Mouse (Mus musculus) megakaryocyte, embryonic 14.5 days (primary cell): Measurements from ENCODE around the gene Phka2. TPM values are rescaled to one million over a fixed set of nuclear protein-coding genes. Genes with fewer than 3 reads are reported as not detected.

Experiments used
- H3K27me3 ChIP-seq: replicated peaks from 2 replicates; pipeline ENCODE3; 2012; ENCODE audit warnings: inconsistent platforms
- H3K36me3 ChIP-seq: replicated peaks from 2 replicates; pipeline ENCODE3; 2012; ENCODE audit warnings: low read length, inconsistent platforms, mixed read lengths
- H3K4me1 ChIP-seq: 2 replicates; pipeline ENCODE4 v1.6.1; 2012; ENCODE audit warnings: inconsistent platforms
- H3K4me3 ChIP-seq: replicated peaks from 2 replicates; pipeline ENCODE3; 2012; ENCODE audit warnings: moderate library complexity, mild to moderate bottlenecking, inconsistent platforms
- H3K9me3 ChIP-seq: 2 replicates; pipeline ENCODE4 v1.6.1; 2012; ENCODE audit warnings: inconsistent platforms
- FLI1 ChIP-seq: IDR thresholded peaks from 2 replicates; pipeline ENCODE4 v1.6.1; 2012; ENCODE audit warnings: low read length, inconsistent platforms, mixed read lengths
- GATA1 ChIP-seq: IDR thresholded peaks from 3 replicates; pipeline ENCODE4 v1.6.1; 2012; ENCODE audit warnings: mixed read lengths, low read length, inconsistent platforms, borderline replicate concordance
- polyA plus RNA-seq: library from polyadenylated mRNA; stranded (reverse); fragments of >175 nt; gene quantifications from 2 replicates; pipeline ENCODE4 v1.2.3, GENCODE M21; 2012; ENCODE audit warnings: low replicate concordance; ENCODE audit not compliant: insufficient read depth

The Phka2 gene
- polyA plus RNA-seq, 1 experiment = 5.5 TPM

GRCm38 (mm10) chrX:160510197-160510596 lies 8.2 kb downstream of the Phka2 start:
- Histone ChIP-seq H3K9me3 (no peaks in the 10 kb centered on the region), H3K27me3 (no peaks in the 10 kb centered on the region), H3K4me3 (no peak overlapping the region), H3K4me1 (peaks cover 33% of the 10 kb centered on the region), H3K36me3 (peaks cover 12% of the 10 kb centered on the region)
- TF ChIP-seq GATA1 = no peak
- no peak for TF ChIP-seq FLI1

GRCm38 (mm10) chrX:160516027-160516426 lies 14.1 kb downstream of the Phka2 start:
- Histone ChIP-seq H3K4me1 (peaks cover 37% of the 10 kb centered on the region), H3K9me3 (no peaks in the 10 kb centered on the region), H3K27me3 (no peaks in the 10 kb centered on the region), H3K36me3 (peaks cover 4% of the 10 kb centered on the region), H3K4me3 (no peak overlapping the region)
- TF ChIP-seq FLI1 (no peak), GATA1 (no peak)

DNA sequence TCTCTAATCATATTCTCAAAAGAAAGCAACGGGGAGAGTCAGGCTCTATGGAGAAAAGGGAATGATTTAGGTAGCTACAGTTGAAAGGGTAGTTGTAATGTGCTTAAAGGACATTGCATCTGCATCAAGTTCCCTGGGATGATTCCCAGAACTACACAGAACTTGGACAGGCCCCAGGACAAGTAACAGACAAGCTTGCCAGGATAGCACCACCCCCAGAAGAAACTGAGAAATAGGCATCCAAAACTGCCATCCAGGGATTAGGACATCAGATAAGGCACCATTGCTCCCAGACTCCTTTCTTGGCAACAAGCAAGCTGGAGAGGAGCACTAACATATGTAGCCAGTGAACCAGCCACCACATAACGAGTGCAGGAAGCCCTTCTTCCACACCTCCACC lies 40.8 kb downstream of the Phka2 start:
- TF ChIP-seq GATA1 = no peak
- TF ChIP-seq FLI1 = no peak
- peaks cover 63% of the 10 kb centered on the region for H3K36me3 ChIP-seq
- H3K9me3 ChIP-seq = no peaks in the 10 kb centered on the region
- H3K4me3 ChIP-seq = no peak overlapping the region
- no peaks in the 10 kb centered on the region for H3K4me1 ChIP-seq
- H3K27me3 ChIP-seq = no peaks in the 10 kb centered on the region

- H3K36me3 ChIP-seq = peaks cover 85% of the 10 kb centered on the region
- H3K27me3 ChIP-seq = peaks cover 5% of the 10 kb centered on the region
- H3K4me1 ChIP-seq = no peaks in the 10 kb centered on the region
- H3K9me3 ChIP-seq = no peaks in the 10 kb centered on the region
- no peak overlapping the region for H3K4me3 ChIP-seq
- TF ChIP-seq GATA1 = no peak
- no peak for TF ChIP-seq FLI1
These were observed 46.9 kb downstream of the Phka2 start for GRCm38 (mm10) chrX:160548875-160549274.

DNA sequence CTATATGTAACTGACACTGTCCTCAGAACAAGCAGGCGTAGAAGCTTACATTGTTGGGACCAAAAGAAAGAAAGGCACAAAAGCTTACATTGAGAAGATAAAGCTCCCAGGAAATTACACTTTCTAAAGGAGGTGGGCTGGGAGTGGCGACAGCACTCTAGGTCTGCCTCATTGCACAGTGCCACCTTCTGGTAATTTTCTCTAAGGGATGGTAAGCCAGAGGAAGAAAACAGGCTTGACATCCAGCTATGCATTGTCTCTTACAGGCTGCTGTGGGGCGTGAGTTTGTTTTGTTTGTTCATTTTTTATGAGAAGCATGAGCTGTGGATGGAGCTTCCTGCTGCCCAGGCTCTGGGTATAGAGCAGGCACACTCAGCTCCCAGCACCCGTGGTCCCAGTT lies 50.1 kb downstream of the Phka2 start:
- H3K9me3 ChIP-seq = no peaks in the 10 kb centered on the region
- H3K4me3 ChIP-seq = no peak overlapping the region
- peaks cover 11% of the 10 kb centered on the region for H3K27me3 ChIP-seq
- no peaks in the 10 kb centered on the region for H3K4me1 ChIP-seq
- no peak for TF ChIP-seq GATA1
- TF ChIP-seq FLI1 = no peak
- H3K36me3 ChIP-seq = peaks cover 91% of the 10 kb centered on the region

DNA sequence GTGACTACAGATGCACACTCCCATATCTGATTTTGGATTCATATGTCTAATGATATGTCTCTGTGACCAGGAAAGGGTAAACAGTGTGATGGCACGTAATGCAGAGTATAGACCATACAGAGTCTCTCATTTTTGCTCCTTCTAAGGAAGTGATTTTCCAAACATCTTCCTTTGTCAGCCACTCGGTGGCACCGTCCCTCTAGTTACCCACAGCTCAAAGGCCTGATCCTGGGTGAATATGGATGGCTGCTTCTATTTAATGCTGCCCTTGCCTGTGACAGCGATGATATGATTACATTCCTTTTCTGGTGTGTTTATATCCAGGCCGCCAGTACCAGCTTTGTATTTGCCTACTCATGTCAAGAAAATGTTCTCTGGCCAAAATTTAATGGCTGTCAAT lies 81.6 kb downstream of the Phka2 start:
- Histone ChIP-seq H3K27me3 (peaks cover 16% of the 10 kb centered on the region), H3K9me3 (no peaks in the 10 kb centered on the region), H3K4me3 (no peak overlapping the region), H3K36me3 (peaks cover 92% of the 10 kb centered on the region), H3K4me1 (no peaks in the 10 kb centered on the region)
- TF ChIP-seq GATA1 (no peak), FLI1 (no peak)

- Histone ChIP-seq H3K36me3 (peaks cover 91% of the 10 kb centered on the region), H3K4me1 (no peaks in the 10 kb centered on the region), H3K9me3 (no peaks in the 10 kb centered on the region), H3K27me3 (peaks cover 14% of the 10 kb centered on the region), H3K4me3 (no peak overlapping the region)
- TF ChIP-seq FLI1 (no peak), GATA1 (no peak)
These were observed 82.3 kb downstream of the Phka2 start for GRCm38 (mm10) chrX:160584148-160584838.

- Histone ChIP-seq H3K27me3 (peaks cover 15% of the 10 kb centered on the region), H3K36me3 (peaks cover 88% of the 10 kb centered on the region), H3K4me1 (no peaks in the 10 kb centered on the region), H3K9me3 (no peaks in the 10 kb centered on the region), H3K4me3 (no peak overlapping the region)
- TF ChIP-seq GATA1 = no peak
- TF ChIP-seq FLI1 = no peak
These were observed 83.1 kb downstream of the Phka2 start for GRCm38 (mm10) chrX:160585110-160585509.

- peaks cover 90% of the 10 kb centered on the region for H3K36me3 ChIP-seq
- no peak overlapping the region for H3K4me3 ChIP-seq
- H3K9me3 ChIP-seq = no peaks in the 10 kb centered on the region
- peaks cover 16% of the 10 kb centered on the region for H3K27me3 ChIP-seq
- no peaks in the 10 kb centered on the region for H3K4me1 ChIP-seq
- TF ChIP-seq FLI1 (no peak), GATA1 (no peak)
These were observed 86.6 kb downstream of the Phka2 start for GRCm38 (mm10) chrX:160588523-160588922.

DNA sequence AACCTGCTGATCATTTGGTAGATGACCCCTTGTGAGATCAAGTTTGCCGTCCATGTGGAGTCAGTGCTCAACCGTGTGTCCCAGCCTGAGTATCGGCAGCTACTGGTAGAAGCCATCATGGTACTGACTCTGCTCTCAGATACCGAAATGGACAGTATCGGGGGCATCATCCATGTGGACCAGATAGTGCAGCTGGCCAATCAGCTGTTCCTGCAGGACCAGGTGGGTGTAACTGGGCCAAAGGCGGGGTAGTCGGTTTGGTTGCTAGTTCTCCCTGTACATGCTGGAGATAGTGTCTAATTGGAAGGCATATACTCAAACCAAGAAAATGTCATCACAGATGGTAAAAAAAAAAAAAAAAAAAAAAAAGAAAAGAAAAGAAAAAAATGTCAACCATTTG lies 88.2 kb downstream of the Phka2 start:
- Histone ChIP-seq H3K27me3 (peaks cover 16% of the 10 kb centered on the region), H3K4me1 (no peaks in the 10 kb centered on the region), H3K4me3 (no peak overlapping the region), H3K9me3 (no peaks in the 10 kb centered on the region), H3K36me3 (peaks cover 74% of the 10 kb centered on the region)
- no peak for TF ChIP-seq FLI1
- no peak for TF ChIP-seq GATA1
